9 mouse cellular contexts compared by ENCODE assay signal in genomic region chr7:80246859-80247258, GRCm38 (mm10). TPM values are rescaled to one million over a fixed set of nuclear protein-coding genes. Genes with fewer than 3 reads are reported as not detected.
DNase-seq lines count a peak whose midpoint lies in the region; ATAC-seq and TF ChIP-seq lines count a peak whose summit lies in the region.
"Had no signal": no experiment of that assay in that cellular context is flagged by ENCODE, and none has a peak within 500 bp of the region (broad histone marks: within the 10 kb centered on the region; RNA-seq: fewer than 3 reads in every experiment).

No protein-coding gene starts in this region.

- intact Hi-C loops in heart, postnatal 14 days (cut with DNase I): no loop called here

- peaks cover 9% of the 10 kb centered on the region; the same call in 1 of the 2 replicates for H3K4me1 ChIP-seq in heart, embryonic 10.5 days
- peaks cover 2% of the 10 kb centered on the region for H3K4me1 ChIP-seq in ES-Bruce4 (ENCODE audit: control insufficient read depth, insufficient read depth, low read length)
- H3K4me1 ChIP-seq in hindbrain, embryonic 12.5 days: no peaks in the 10 kb centered on the region

- peak overlapping the region; percentile 67 for H3K9ac ChIP-seq in ES-Bruce4 (ENCODE audit: low read depth, poor library complexity, severe bottlenecking)
- no peak overlapping the region for H3K9ac ChIP-seq in hindbrain, embryonic 12.5 days

- H3K79me2 ChIP-seq in macrophage (ENCODE audit: inconsistent target): no peaks in the 10 kb centered on the region

- TF ChIP-seq CTCF in ES-Bruce4 (IDR thresholded peaks at IDR 0.05; ENCODE audit: low read depth, low read length): no peak

- no peaks in the 10 kb centered on the region for H3K9me3 ChIP-seq in heart, embryonic 10.5 days
- no peaks in the 10 kb centered on the region for H3K9me3 ChIP-seq in ES-Bruce4 (replicated peaks; ENCODE audit: control insufficient read depth, insufficient read depth, low read length, poor library complexity, severe bottlenecking)
- H3K9me3 ChIP-seq in hindbrain, embryonic 12.5 days (replicated peaks): no peaks in the 10 kb centered on the region

- ATAC-seq in hindbrain, embryonic 12.5 days (ENCODE audit: low FRiP score): no peak
- ATAC-seq in megakaryocyte-erythroid progenitor cell, adult 5-6 weeks (replicated peaks; ENCODE audit: low FRiP score, low TSS enrichment, poor library complexity, severe bottlenecking): no peak

- H3K36me3 ChIP-seq in heart, embryonic 10.5 days: no peaks in the 10 kb centered on the region
- H3K36me3 ChIP-seq in ES-Bruce4 (ENCODE audit: control insufficient read depth, insufficient read depth, low read length, poor library complexity, severe bottlenecking) (no peaks in the 10 kb centered on the region), macrophage (ENCODE audit: inconsistent target) (no peaks in the 10 kb centered on the region)
- H3K36me3 ChIP-seq in hindbrain, embryonic 12.5 days: no peaks in the 10 kb centered on the region

- H3K4me2 ChIP-seq in hindbrain, embryonic 12.5 days (replicated peaks): peak overlapping the region; percentile 55

- DNase-seq in heart, embryonic 10.5 days (ENCODE audit: low spot score): no peak
- DNase-seq in heart, postnatal 14 days: no peak
- DNase-seq in adrenal gland, postnatal 25 days: no peak
- no peak for DNase-seq in cerebellum, adult 11 months

- TF ChIP-seq EP300 in ES-Bruce4 (IDR thresholded peaks at IDR 0.05; ENCODE audit: insufficient read depth, low read depth, low read length): no peak

- H3K27me3 ChIP-seq in heart, embryonic 10.5 days (ENCODE audit: insufficient read depth, poor library complexity, severe bottlenecking): no peaks in the 10 kb centered on the region
- no peaks in the 10 kb centered on the region for H3K27me3 ChIP-seq in ES-Bruce4 (ENCODE audit: control insufficient read depth, insufficient read depth, low read length, poor library complexity, severe bottlenecking)
- peaks cover 6% of the 10 kb centered on the region for H3K27me3 ChIP-seq in hindbrain, embryonic 12.5 days

- H3K4me3 ChIP-seq in heart, embryonic 10.5 days: peak overlapping the region; percentile 64; the same call in 1 of the 2 replicates
- H3K4me3 ChIP-seq in ES-Bruce4 (ENCODE audit: low read depth, low read length): no peak overlapping the region
- peak overlapping the region; percentile 45 for H3K4me3 ChIP-seq in hindbrain, embryonic 12.5 days
- peak overlapping the region; percentile 35 for H3K4me3 ChIP-seq in macrophage (ENCODE audit: inconsistent target)

- H3K27ac ChIP-seq in heart, embryonic 10.5 days: peak overlapping the region; percentile 22; the same call in 1 of the 2 replicates
- H3K27ac ChIP-seq in ES-Bruce4 (ENCODE audit: insufficient read depth, low read length): no peak overlapping the region
- peak overlapping the region; percentile 84; the same call in 1 of the 2 replicates for H3K27ac ChIP-seq in hindbrain, embryonic 12.5 days
- no peak overlapping the region for H3K27ac ChIP-seq in macrophage

- WGBS in heart, embryonic 10.5 days: 34% methylated on average over 7 of the region's 7 CpGs
- 69% methylated on average over 7 of the region's 7 CpGs for WGBS in hindbrain, embryonic 12.5 days
- 31% methylated on average over 7 of the region's 7 CpGs for WGBS in macrophage (ENCODE audit: missing documents)

- no peak for TF ChIP-seq POLR2A in ES-Bruce4 (IDR thresholded peaks at IDR 0.05; ENCODE audit: insufficient read depth, low read length)

RNA-seq across cellular contexts. Expression of gene Ttll13, which starts 0.7 kb away (rescaled TPM):
- polyA plus RNA-seq in heart, embryonic 10.5 days (2016; fragmentation: Nextera tagmentation; extraction: Ambion mirVana): 0.54 and 0.84 TPM in 2 replicates
- total RNA-seq in heart, postnatal 14 days (2021): under 1 TPM; 0.46 to 0.55 TPM
- polyA plus RNA-seq in ES-Bruce4 (2011; ENCODE audit: insufficient read depth, insufficient read length, low read depth, missing spikeins) (0.84 and 1.2 TPM in 2 replicates), macrophage (2018) (0.06 to 0.07 TPM in 2 of 3 replicates, not detected in the other)
- polyA plus RNA-seq in hindbrain, embryonic 12.5 days (2016; fragmentation: Nextera tagmentation; extraction: Ambion mirVana): 2.0 and 2.7 TPM in 2 replicates
- 1 to 10 TPM in 2 of 26 experiments, under 1 TPM in 5, not detected in 19; 0.16 to 2.2 (median 0.66) TPM for total RNA-seq in macrophage (2018; cell fraction: chromatin; rRNA removed)
- under 1 TPM in 15 of 26 experiments, not detected in 11; 0.03 to 0.67 (median 0.09) TPM for total RNA-seq in macrophage (2018; cell fraction: cytosol; rRNA removed)
- total RNA-seq in macrophage (2018; cell fraction: nucleus; rRNA removed): 1 to 10 TPM in 2 of 26 experiments, under 1 TPM in 2, not detected in 22; 0.30 to 1.8 (median 0.77) TPM
- not detected in 2 replicates for total RNA-seq in megakaryocyte-erythroid progenitor cell, adult 5-6 weeks (2014; fragmentation: Nextera tagmentation)
- 0.11 and 1.9 TPM in 2 replicates for total RNA-seq in megakaryocyte-erythroid progenitor cell, adult 5-6 weeks (2017)
- total RNA-seq in adrenal gland, postnatal 25 days (2021): 0.57 and 2.1 TPM in 2 replicates
- polyA plus RNA-seq: C2C12 had no signal

RNA-seq across cellular contexts. Expression of gene Ngrn, which starts 14.2 kb away (rescaled TPM):
- polyA plus RNA-seq in heart, embryonic 10.5 days (2016; fragmentation: Nextera tagmentation; extraction: Ambion mirVana): 45.7 and 47.2 TPM in 2 replicates
- total RNA-seq in heart, postnatal 14 days (2021): 10 to 100 TPM; 25.2 to 25.6 TPM
- 29.1 and 32.5 TPM in 2 replicates for polyA plus RNA-seq in ES-Bruce4 (2011; ENCODE audit: insufficient read depth, insufficient read length, low read depth, missing spikeins)
- polyA plus RNA-seq in hindbrain, embryonic 12.5 days (2016; fragmentation: Nextera tagmentation; extraction: Ambion mirVana): 55.0 and 55.1 TPM in 2 replicates
- total RNA-seq in macrophage (2018; cell fraction: chromatin; rRNA removed): 10 to 100 TPM in 12 of 26 experiments, 1 to 10 TPM in 14; 2.3 to 23.4 (median 9.6) TPM
- 10 to 100 TPM in 21 of 26 experiments, 1 to 10 TPM in 5; 5.1 to 21.2 (median 16.8) TPM for total RNA-seq in macrophage (2018; cell fraction: cytosol; rRNA removed)
- 10 to 100 TPM in 15 of 26 experiments, 1 to 10 TPM in 11; 3.8 to 32.0 (median 13.5) TPM for total RNA-seq in macrophage (2018; cell fraction: nucleus; rRNA removed)
- polyA plus RNA-seq in macrophage (2018): 10.5 to 19.3 TPM (median 14.7 TPM) in 3 replicates
- total RNA-seq in megakaryocyte-erythroid progenitor cell, adult 5-6 weeks (2014; fragmentation: Nextera tagmentation): 24.4 and 37.7 TPM in 2 replicates
- total RNA-seq in megakaryocyte-erythroid progenitor cell, adult 5-6 weeks (2017): 18.8 and 25.7 TPM in 2 replicates
- 50.3 and 64.1 TPM in 2 replicates for total RNA-seq in adrenal gland, postnatal 25 days (2021)

RNA-seq across cellular contexts. Expression of gene Gdpgp1, which starts 14.2 kb away (rescaled TPM):
- polyA plus RNA-seq in heart, embryonic 10.5 days (2016; fragmentation: Nextera tagmentation; extraction: Ambion mirVana): 5.2 and 5.8 TPM in 2 replicates
- total RNA-seq in heart, postnatal 14 days (2021): 1 to 10 TPM; 1.9 TPM
- 3.3 and 4.3 TPM in 2 replicates for polyA plus RNA-seq in ES-Bruce4 (2011; ENCODE audit: insufficient read depth, insufficient read length, low read depth, missing spikeins)
- polyA plus RNA-seq in hindbrain, embryonic 12.5 days (2016; fragmentation: Nextera tagmentation; extraction: Ambion mirVana): 4.6 and 4.9 TPM in 2 replicates
- 1 to 10 TPM in 17 of 26 experiments, under 1 TPM in 9; 0.20 to 7.5 (median 1.5) TPM for total RNA-seq in macrophage (2018; cell fraction: chromatin; rRNA removed)
- 1 to 10 TPM in 22 of 26 experiments, under 1 TPM in 4; 0.70 to 5.0 (median 2.8) TPM for total RNA-seq in macrophage (2018; cell fraction: cytosol; rRNA removed)
- 10 to 100 TPM in 1 of 26 experiments, 1 to 10 TPM in 17, under 1 TPM in 8; 0.36 to 11.1 (median 1.7) TPM for total RNA-seq in macrophage (2018; cell fraction: nucleus; rRNA removed)
- polyA plus RNA-seq in macrophage (2018): 2.7 to 3.2 TPM (median 3.1 TPM) in 3 replicates
- 8.2 and 9.7 TPM in 2 replicates for total RNA-seq in megakaryocyte-erythroid progenitor cell, adult 5-6 weeks (2014; fragmentation: Nextera tagmentation)
- 2.7 and 4.7 TPM in 2 replicates for total RNA-seq in megakaryocyte-erythroid progenitor cell, adult 5-6 weeks (2017)
- total RNA-seq in adrenal gland, postnatal 25 days (2021): 5.6 and 6.0 TPM in 2 replicates

RNA-seq across cellular contexts. Expression of gene Cib1, which starts 14.2 kb away (rescaled TPM):
- 61.9 and 74.9 TPM in 2 replicates for polyA plus RNA-seq in heart, embryonic 10.5 days (2016; fragmentation: Nextera tagmentation; extraction: Ambion mirVana)
- total RNA-seq in heart, postnatal 14 days (2021): 10 to 100 TPM; 18.1 to 22.5 TPM
- polyA plus RNA-seq in ES-Bruce4 (2011; ENCODE audit: insufficient read depth, insufficient read length, low read depth, missing spikeins) (35.5 and 38.4 TPM in 2 replicates), macrophage (2018) (28.5 to 81.1 TPM (median 68.2 TPM) in 3 replicates)
- 37.5 and 40.5 TPM in 2 replicates for polyA plus RNA-seq in hindbrain, embryonic 12.5 days (2016; fragmentation: Nextera tagmentation; extraction: Ambion mirVana)
- 10 to 100 TPM in 21 of 26 experiments, 1 to 10 TPM in 5; 5.4 to 28.8 (median 16.3) TPM for total RNA-seq in macrophage (2018; cell fraction: chromatin; rRNA removed)
- total RNA-seq in macrophage (2018; cell fraction: cytosol; rRNA removed): 10 to 100 TPM; 52.6 to 88.8 (median 69.8) TPM
- total RNA-seq in macrophage (2018; cell fraction: nucleus; rRNA removed): 10 to 100 TPM in 25 of 26 experiments, 1 to 10 TPM in 1; 9.3 to 41.7 (median 23.8) TPM
- 65.7 and 67.1 TPM in 2 replicates for total RNA-seq in megakaryocyte-erythroid progenitor cell, adult 5-6 weeks (2014; fragmentation: Nextera tagmentation)
- 28.8 and 42.4 TPM in 2 replicates for total RNA-seq in megakaryocyte-erythroid progenitor cell, adult 5-6 weeks (2017)
- total RNA-seq in adrenal gland, postnatal 25 days (2021): 62.4 and 68.2 TPM in 2 replicates

RNA-seq across cellular contexts. Expression of gene Vps33b, which starts 22.6 kb away (rescaled TPM):
- 14.5 and 15.3 TPM in 2 replicates for polyA plus RNA-seq in heart, embryonic 10.5 days (2016; fragmentation: Nextera tagmentation; extraction: Ambion mirVana)
- total RNA-seq in heart, postnatal 14 days (2021): 1 to 10 TPM; 7.0 to 7.4 TPM
- polyA plus RNA-seq in ES-Bruce4 (2011; ENCODE audit: insufficient read depth, insufficient read length, low read depth, missing spikeins) (15.7 and 16.2 TPM in 2 replicates), macrophage (2018) (9.4 to 14.3 TPM (median 12.9 TPM) in 3 replicates)
- polyA plus RNA-seq in hindbrain, embryonic 12.5 days (2016; fragmentation: Nextera tagmentation; extraction: Ambion mirVana): 21.1 and 22.9 TPM in 2 replicates
- total RNA-seq in macrophage (2018; cell fraction: chromatin; rRNA removed): 10 to 100 TPM; 14.2 to 90.6 (median 46.6) TPM
- 10 to 100 TPM in 13 of 26 experiments, 1 to 10 TPM in 13; 6.6 to 14.9 (median 10.0) TPM for total RNA-seq in macrophage (2018; cell fraction: cytosol; rRNA removed)
- total RNA-seq in macrophage (2018; cell fraction: nucleus; rRNA removed): 10 to 100 TPM in 25 of 26 experiments, 1 to 10 TPM in 1; 7.6 to 44.2 (median 20.5) TPM
- 33.6 and 37.9 TPM in 2 replicates for total RNA-seq in megakaryocyte-erythroid progenitor cell, adult 5-6 weeks (2014; fragmentation: Nextera tagmentation)
- 43.4 and 54.7 TPM in 2 replicates for total RNA-seq in megakaryocyte-erythroid progenitor cell, adult 5-6 weeks (2017)
- total RNA-seq in adrenal gland, postnatal 25 days (2021): 23.9 and 29.9 TPM in 2 replicates

Comparison
In these comparisons a context has a peak if more than half of its experiments do, and no peak if none do; other contexts are left out.
1. H3K27ac ChIP-seq: peak in heart, embryonic 10.5 days (single experiment) and hindbrain, embryonic 12.5 days (single experiment); none in ES-Bruce4 (single experiment) and macrophage (single experiment).